Mouse (Mus musculus) lung, embryonic 14.5 days (tissue): ENCODE data around the gene Evl. TPM values are rescaled to one million over a fixed set of nuclear protein-coding genes. Genes with fewer than 3 reads are reported as not detected.

ENCODE experiments used
- ATAC-seq: fragments of 200-750 bp; cut with Nextera tagmentation; 2 replicates; pipeline ENCODE4 v1.8.0; 2017; ENCODE audit warnings: mild to moderate bottlenecking, moderate TSS enrichment, moderate library complexity; ENCODE audit not compliant: insufficient read depth
- DNase-seq: peaks from one replicate; pipeline ENCODE4 v3.0.0-alpha.2; 2015
- H3K27ac ChIP-seq: fragments of 300-500 bp; sonication (generic); 2 replicates; pipeline ENCODE4 v1.5.1; 2014; ENCODE audit warnings: low read depth, mild to moderate bottlenecking, moderate library complexity
- H3K27me3 ChIP-seq: fragments of 300-500 bp; sonication (generic); 2 replicates; pipeline ENCODE4 v1.6.1; 2014; ENCODE audit warnings: low read length, control low read depth; ENCODE audit not compliant: insufficient read depth
- H3K36me3 ChIP-seq: fragments of 300-500 bp; sonication (generic); 2 replicates; pipeline ENCODE4 v1.6.1; 2014; ENCODE audit warnings: control low read depth; ENCODE audit not compliant: insufficient read depth
- H3K4me1 ChIP-seq: fragments of 300-500 bp; sonication (generic); 2 replicates; pipeline ENCODE4 v1.6.1; 2014; ENCODE audit warnings: antibody characterized with exemption, control low read depth; ENCODE audit not compliant: insufficient read depth
- H3K4me2 ChIP-seq: fragments of 300-500 bp; sonication (generic); 2 replicates; pipeline ENCODE4 v1.6.1; 2014; ENCODE audit warnings: mild to moderate bottlenecking
- H3K4me3 ChIP-seq: fragments of 300-500 bp; sonication (generic); 2 replicates; pipeline ENCODE4 v1.5.1; 2014; ENCODE audit warnings: low read depth, low read length
- H3K9ac ChIP-seq: fragments of 300-500 bp; sonication (generic); 2 replicates; pipeline ENCODE4 v1.6.1; 2014
- H3K9me3 ChIP-seq: fragments of 300-500 bp; sonication (generic); 2 replicates; pipeline ENCODE4 v1.6.1; 2016; ENCODE audit warnings: low read depth, low read length, control low read depth
- CTCF ChIP-seq: IDR thresholded peaks from 2 replicates; pipeline ENCODE4 v1.5.1; 2016; ENCODE audit warnings: antibody characterized with exemption, low read depth
- WGBS: fragments of 180-500 bp; shearing (Covaris S2); extraction: QIAGEN DNeasy Blood & Tissue Kit; methylation state at CpG from one replicate; pipeline ENCODE4 v1.1.7; 2014; 5-methylcytosine and 5-hydroxymethylcytosine counted together
- polyA plus RNA-seq: library from polyadenylated mRNA; unstranded; fragments of >200 nt; fragmentation: Nextera tagmentation; extraction: Ambion mirVana; gene quantifications from 2 replicates; pipeline ENCODE4 v1.2.1, GENCODE M21; 2014

The Evl gene
- polyA plus RNA-seq, 1 experiment from 2014 or later: 88.7 TPM

GRCm38 (mm10) chr12:108529214-108529613 lies 25.3 kb upstream of the Evl start:
- DNase-seq (peak; percentile 79), ATAC-seq (peak; percentile 76; the same call in 1 of the 2 replicates)
- H3K4me3 ChIP-seq: no peak overlapping the region
- H3K9me3 ChIP-seq: no peaks in the 10 kb centered on the region
- H3K27me3 ChIP-seq: no peaks in the 10 kb centered on the region
- no peaks in the 10 kb centered on the region for H3K4me1 ChIP-seq
- TF ChIP-seq CTCF: peak; percentile 78
- WGBS: 40% methylated on average over 8 of the region's 8 CpGs
- H3K4me2 ChIP-seq: no peak overlapping the region
- H3K9ac ChIP-seq: no peak overlapping the region
- no peak overlapping the region for H3K27ac ChIP-seq
- peaks cover 45% of the 10 kb centered on the region for H3K36me3 ChIP-seq

- 84% methylated on average over 11 of the region's 11 CpGs for WGBS
- Histone ChIP-seq H3K4me1 (no peaks in the 10 kb centered on the region), H3K4me3 (no peak overlapping the region), H3K9me3 (no peaks in the 10 kb centered on the region), H3K9ac (no peak overlapping the region), H3K27ac (no peak overlapping the region), H3K27me3 (no peaks in the 10 kb centered on the region), H3K4me2 (no peak overlapping the region), H3K36me3 (peaks cover 58% of the 10 kb centered on the region)
- DNase-seq: no peak
- no peak for ATAC-seq
- TF ChIP-seq CTCF: no peak
Observed at GRCm38 (mm10) chr12:108534484-108534883, 20.0 kb upstream of the Evl start.

GRCm38 (mm10) chr12:108536461-108536860 lies 18.1 kb upstream of the Evl start:
- peak; percentile 25 for DNase-seq
- 65% methylated on average over 10 of the region's 10 CpGs for WGBS

GRCm38 (mm10) chr12:108541088-108541487 lies 13.4 kb upstream of the Evl start:
- Histone ChIP-seq H3K27me3 (no peaks in the 10 kb centered on the region), H3K4me1 (no peaks in the 10 kb centered on the region), H3K9me3 (no peaks in the 10 kb centered on the region), H3K4me2 (no peak overlapping the region), H3K4me3 (no peak overlapping the region), H3K9ac (no peak overlapping the region), H3K36me3 (peaks cover 30% of the 10 kb centered on the region), H3K27ac (no peak overlapping the region)
- ATAC-seq (no peak), DNase-seq (peak; percentile 83)
- TF ChIP-seq CTCF: peak; percentile 88
- 21% methylated on average over 6 of the region's 6 CpGs for WGBS

More at GRCm38 (mm10) chr12:108536461-108536860, 18.1 kb upstream of the Evl start:
- Histone ChIP-seq H3K9me3 (no peaks in the 10 kb centered on the region), H3K4me2 (no peak overlapping the region), H3K27me3 (no peaks in the 10 kb centered on the region), H3K27ac (no peak overlapping the region), H3K9ac (no peak overlapping the region), H3K4me3 (no peak overlapping the region), H3K4me1 (no peaks in the 10 kb centered on the region), H3K36me3 (peaks cover 41% of the 10 kb centered on the region)
- no peak for ATAC-seq
- TF ChIP-seq CTCF: peak; percentile 74

GRCm38 (mm10) chr12:108546508-108547153 lies 7.9 kb upstream of the Evl start:
- WGBS: 5% methylated on average over 10 of the region's 10 CpGs
- H3K9ac ChIP-seq: no peak overlapping the region

GRCm38 (mm10) chr12:108547251-108547875 lies 7.2 kb upstream of the Evl start:
- no peak overlapping the region for H3K9ac ChIP-seq
- H3K9me3 ChIP-seq: no peaks in the 10 kb centered on the region
- 62% methylated on average over 15 of the region's 15 CpGs for WGBS
- DNase-seq: peak; percentile 32
- peak; percentile 25; the same call in 1 of the 2 replicates for ATAC-seq
- H3K36me3 ChIP-seq: no peaks in the 10 kb centered on the region
- no peak overlapping the region for H3K4me3 ChIP-seq
- peaks cover 2% of the 10 kb centered on the region; the same call in 1 of the 2 replicates for H3K4me1 ChIP-seq
- H3K4me2 ChIP-seq: peak overlapping the region; percentile 33
- H3K27ac ChIP-seq: peak overlapping the region; percentile 80
- H3K27me3 ChIP-seq: no peaks in the 10 kb centered on the region
- TF ChIP-seq CTCF: no peak; the same call in 1 of the 2 replicates

More at GRCm38 (mm10) chr12:108546508-108547153, 7.9 kb upstream of the Evl start:
- TF ChIP-seq CTCF: no peak
- Histone ChIP-seq H3K27me3 (no peaks in the 10 kb centered on the region), H3K4me1 (peaks cover 2% of the 10 kb centered on the region; the same call in 1 of the 2 replicates), H3K27ac (peak overlapping the region; percentile 80), H3K4me2 (peak overlapping the region; percentile 33), H3K9me3 (no peaks in the 10 kb centered on the region), H3K36me3 (no peaks in the 10 kb centered on the region), H3K4me3 (no peak overlapping the region)
- peak; percentile 85 for ATAC-seq
- peak; percentile 75 for DNase-seq

- no peak for ATAC-seq
- H3K36me3 ChIP-seq: no peaks in the 10 kb centered on the region
- H3K4me3 ChIP-seq: no peak overlapping the region
- H3K27ac ChIP-seq: no peak overlapping the region
- no peaks in the 10 kb centered on the region for H3K27me3 ChIP-seq
- DNase-seq: no peak
- H3K4me2 ChIP-seq: no peak overlapping the region
- TF ChIP-seq CTCF: no peak
- WGBS: 73% methylated on average over 7 of the region's 7 CpGs
- no peak overlapping the region for H3K9ac ChIP-seq
- no peaks in the 10 kb centered on the region for H3K9me3 ChIP-seq
- H3K4me1 ChIP-seq: peaks cover 5% of the 10 kb centered on the region
Observed at GRCm38 (mm10) chr12:108551731-108552130, 2.8 kb upstream of the Evl start.
